Mouse (Mus musculus): ENCODE measurements at regions not wholly inside any gene's neighbourhood (a gene's known extent, or its start where the extent isn't known, plus 50 kb on each side); places are given as distances from the start of the nearest gene placed in this dataset.

DNA sequence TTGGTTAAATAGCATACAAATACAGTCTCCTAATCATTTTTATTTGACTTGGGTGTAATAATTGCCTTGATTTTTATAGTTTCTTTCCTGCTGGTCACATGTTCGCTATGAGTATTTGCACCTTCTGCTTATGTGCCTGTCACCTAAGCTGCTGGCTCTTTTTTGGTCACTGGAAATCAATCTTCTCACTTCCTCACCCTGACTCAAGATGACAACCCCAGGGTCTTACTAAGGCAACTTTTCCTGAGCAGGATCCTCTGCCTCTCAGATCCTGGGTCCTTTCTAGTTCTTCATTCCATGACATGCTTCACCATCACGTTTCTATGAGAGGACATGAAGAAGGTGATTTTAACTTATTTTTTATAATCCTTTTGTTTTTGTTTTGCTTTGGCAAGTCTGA is 762.6 kb upstream of the Lrrc6 start:
- TF ChIP-seq POLR2A (IDR thresholded peaks at IDR 0.05; ENCODE audit: borderline replicate concordance, low read depth, low read length) (no peak), CTCF (IDR thresholded peaks at IDR 0.05; ENCODE audit: low read depth, low read length) (no peak)
